Mouse (Mus musculus) layer of hippocampus, postnatal 36 days (tissue): Measurements from ENCODE around the gene Cdc14a. TPM values are rescaled to one million over a fixed set of nuclear protein-coding genes. Genes with fewer than 3 reads are reported as not detected.

Experiments
- DNase-seq, 2 experiments: peaks; one replicate each; pipeline ENCODE4 v3.0.0; 2022
- total RNA-seq, 2 experiments: library from RNA; stranded (reverse); gene quantifications; 2 replicates each; pipeline ENCODE4 v1.2.3; 2021

Gene Cdc14a
- 1 to 10 TPM; 3.7 to 3.9 TPM for total RNA-seq

GRCm38 (mm10) chr3:116423353-116424159, at the start of gene Cdc14a:
TSS of gene Cdc14a (minus strand) at chr3:116424032.
- DNase-seq, result peak; percentile 60 to 70

- no peak for DNase-seq
Measured at GRCm38 (mm10) chr3:116465709-116466108, 41.9 kb upstream of the Cdc14a start.

- DNase-seq, result no peak
Measured at GRCm38 (mm10) chr3:116464318-116464717, 40.5 kb upstream of the Cdc14a start.

GRCm38 (mm10) chr3:116461053-116461452, 37.2 kb upstream of the Cdc14a start:
- no peak for DNase-seq

GRCm38 (mm10) chr3:116454529-116454928, 30.7 kb upstream of the Cdc14a start:
- DNase-seq, result no peak

GRCm38 (mm10) chr3:116450741-116451140, 26.9 kb upstream of the Cdc14a start:
- DNase-seq, result no peak

GRCm38 (mm10) chr3:116444327-116444726, 20.5 kb upstream of the Cdc14a start:
- DNase-seq, result no peak

- no peak for DNase-seq
Measured at GRCm38 (mm10) chr3:116442788-116443187, 19.0 kb upstream of the Cdc14a start.

- no peak for DNase-seq
Measured at GRCm38 (mm10) chr3:116441518-116442205, 17.8 kb upstream of the Cdc14a start.

- DNase-seq, result no peak
Measured at GRCm38 (mm10) chr3:116440066-116440997, 16.5 kb upstream of the Cdc14a start.

GRCm38 (mm10) chr3:116436811-116437601, 13.2 kb upstream of the Cdc14a start:
- no peak for DNase-seq

- DNase-seq, result no peak
Measured at GRCm38 (mm10) chr3:116436113-116436512, 12.3 kb upstream of the Cdc14a start.

- DNase-seq, result no peak
Measured at GRCm38 (mm10) chr3:116434757-116435156, 10.9 kb upstream of the Cdc14a start.

GRCm38 (mm10) chr3:116425901-116426300, 2.1 kb upstream of the Cdc14a start:
- no peak for DNase-seq

- peak; percentile 62 to 63 for DNase-seq
Measured at GRCm38 (mm10) chr3:116424973-116425284, 1.1 kb upstream of the Cdc14a start.

- peak in 1 of 2 experiments; percentile 14 for DNase-seq
Measured at GRCm38 (mm10) chr3:116424160-116424972, 534 bp upstream of the Cdc14a start.

- peak in 1 of 2 experiments; percentile 26 for DNase-seq
Measured at GRCm38 (mm10) chr3:116422795-116423352, 958 bp downstream of the Cdc14a start.

- DNase-seq, result no peak
Measured at GRCm38 (mm10) chr3:116422074-116422473, 1.8 kb downstream of the Cdc14a start.

GRCm38 (mm10) chr3:116421121-116421520, 2.7 kb downstream of the Cdc14a start:
- DNase-seq, result no peak

GRCm38 (mm10) chr3:116419791-116420190, 4.0 kb downstream of the Cdc14a start:
- no peak for DNase-seq

GRCm38 (mm10) chr3:116414451-116414860, 9.4 kb downstream of the Cdc14a start:
- DNase-seq, result no peak
